Mouse (Mus musculus) heart, embryonic 14.5 days (tissue): Measurements from ENCODE around the gene Rpl39. TPM values are rescaled to one million over a fixed set of nuclear protein-coding genes. Genes with fewer than 3 reads are reported as not detected.

ENCODE experiments used
- ATAC-seq: fragments of 200-750 bp; cut with Nextera tagmentation; 2 replicates; pipeline ENCODE4 v1.8.0; 2017; ENCODE audit warnings: low read depth, moderate TSS enrichment; ENCODE audit not compliant: insufficient number of reproducible peaks, insufficient read depth, low FRiP score
- H3K27ac ChIP-seq, 2 experiments: fragments of 200-500 bp in 1 of 2; fragments of 300-500 bp in 1 of 2; sonication (generic) in 1 of 2; replicated peaks in 1 of 2; 2 replicates each; pipeline ENCODE4 v1.5.1; 2012 to 2014; ENCODE audit warnings: low read depth in 2 of 2, low read length in 2 of 2, control low read depth in 1 of 2, mild to moderate bottlenecking in 1 of 2, mixed read lengths in 1 of 2; ENCODE audit not compliant: control insufficient read depth in 1 of 2, insufficient read depth in 1 of 2
- H3K27me3 ChIP-seq: fragments of 300-500 bp; sonication (generic); 2 replicates; pipeline ENCODE4 v1.6.1; 2014; ENCODE audit warnings: mild to moderate bottlenecking, low read length, control low read depth; ENCODE audit not compliant: control insufficient read depth, insufficient read depth
- H3K36me3 ChIP-seq: fragments of 300-500 bp; sonication (generic); 2 replicates; pipeline ENCODE4 v1.6.1; 2014; ENCODE audit warnings: mild to moderate bottlenecking, control low read depth, low read length, mixed read lengths; ENCODE audit not compliant: control insufficient read depth, insufficient read depth
- H3K4me1 ChIP-seq, 2 experiments: fragments of 200-500 bp in 1 of 2; fragments of 300-500 bp in 1 of 2; sonication (generic) in 1 of 2; 2 replicates each; pipeline ENCODE4 v1.6.1; 2012 to 2014; ENCODE audit warnings: low read length in 2 of 2, control low read depth in 1 of 2, mixed read lengths in 1 of 2; ENCODE audit not compliant: control insufficient read depth in 2 of 2, insufficient read depth in 2 of 2
- H3K4me2 ChIP-seq: fragments of 300-500 bp; sonication (generic); 2 replicates; pipeline ENCODE4 v1.6.1; 2014; ENCODE audit warnings: mild to moderate bottlenecking, low read length
- H3K4me3 ChIP-seq, 2 experiments: fragments of 200-500 bp in 1 of 2; fragments of 300-500 bp in 1 of 2; sonication (generic) in 1 of 2; 2 replicates each; pipeline ENCODE4 v1.5.1; 2012 to 2014; ENCODE audit warnings: low read length in 2 of 2, mild to moderate bottlenecking in 2 of 2, control low read depth in 1 of 2, low read depth in 1 of 2, moderate library complexity in 1 of 2; ENCODE audit not compliant: control insufficient read depth in 1 of 2, insufficient read depth in 1 of 2
- H3K9ac ChIP-seq: fragments of 300-500 bp; sonication (generic); 2 replicates; pipeline ENCODE4 v1.6.1; 2014; ENCODE audit warnings: mild to moderate bottlenecking, low read length
- H3K9me3 ChIP-seq: fragments of 300-500 bp; sonication (generic); 2 replicates; pipeline ENCODE4 v1.6.1; 2016; ENCODE audit warnings: low read length, control low read depth; ENCODE audit not compliant: control insufficient read depth
- WGBS: fragments of 180-500 bp; shearing (Covaris S2); extraction: QIAGEN DNeasy Blood & Tissue Kit; methylation state at CpG from one replicate; pipeline ENCODE4 v1.1.7; 2014; 5-methylcytosine and 5-hydroxymethylcytosine counted together
- polyA plus RNA-seq: library from polyadenylated mRNA; unstranded; fragments of >200 nt; fragmentation: Nextera tagmentation; extraction: Ambion mirVana; gene quantifications from 2 replicates; pipeline ENCODE4 v1.2.1, GENCODE M21; 2014

The Rpl39 gene
- polyA plus RNA-seq, 1 experiment from 2014 or later, result 451 TPM

DNA sequence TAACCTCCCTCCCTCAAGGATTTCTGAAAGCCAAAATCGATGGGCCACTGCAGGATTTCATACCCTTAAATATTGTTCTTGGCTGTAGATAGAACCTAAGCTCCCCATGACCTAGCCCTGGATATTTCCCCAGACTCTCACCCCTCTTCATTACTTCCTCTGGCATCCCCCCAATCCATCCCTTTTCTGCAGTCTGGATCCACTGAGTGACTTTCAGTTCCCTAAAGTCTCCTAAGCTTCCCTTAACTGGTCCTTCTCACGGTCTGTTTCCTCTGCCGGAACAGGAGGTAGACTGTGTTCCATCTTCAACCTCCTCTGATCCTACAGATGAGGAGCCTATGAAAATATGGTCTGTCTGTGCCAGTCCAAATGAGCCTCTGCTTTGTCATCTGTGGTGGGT is 17.9 kb downstream of the Rpl39 start:
- ATAC-seq, result no peak
- Histone ChIP-seq H3K4me1 (no peaks in the 10 kb centered on the region), H3K4me3 (no peak overlapping the region), H3K9ac (no peak overlapping the region), H3K4me2 (no peak overlapping the region), H3K36me3 (no peaks in the 10 kb centered on the region), H3K27ac (no peak overlapping the region), H3K9me3 (no peaks in the 10 kb centered on the region), H3K27me3 (no peaks in the 10 kb centered on the region)
- 75% methylated on average over 3 of the region's 3 CpGs for WGBS

DNA sequence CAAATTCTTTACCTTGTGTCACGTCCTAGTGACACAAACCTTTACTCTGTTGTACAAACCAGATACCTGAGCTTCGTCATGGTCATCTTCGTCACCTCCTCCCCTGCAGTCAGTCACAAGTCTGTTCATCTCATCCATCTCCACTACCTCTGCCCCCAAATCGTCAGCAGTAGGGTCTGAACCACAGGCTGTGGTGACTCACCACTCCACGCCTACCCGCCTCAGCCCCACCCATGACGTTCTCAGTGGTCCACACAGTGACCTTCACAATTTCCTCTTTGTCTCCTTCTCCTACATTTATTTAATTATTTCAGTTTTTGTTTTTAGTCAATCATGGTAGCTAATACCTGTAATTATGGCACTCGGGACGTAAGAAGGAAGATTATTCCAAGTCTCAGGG is 21.3 kb downstream of the Rpl39 start:
- WGBS, result 68% methylated on average over 9 of the region's 9 CpGs
- no peak for ATAC-seq
- no peaks in the 10 kb centered on the region for H3K36me3 ChIP-seq
- H3K27ac ChIP-seq, result no peak overlapping the region
- H3K27me3 ChIP-seq, result no peaks in the 10 kb centered on the region
- no peak overlapping the region for H3K9ac ChIP-seq
- no peaks in the 10 kb centered on the region for H3K4me1 ChIP-seq
- H3K9me3 ChIP-seq, result no peaks in the 10 kb centered on the region
- no peak overlapping the region for H3K4me2 ChIP-seq
- no peak overlapping the region for H3K4me3 ChIP-seq

DNA sequence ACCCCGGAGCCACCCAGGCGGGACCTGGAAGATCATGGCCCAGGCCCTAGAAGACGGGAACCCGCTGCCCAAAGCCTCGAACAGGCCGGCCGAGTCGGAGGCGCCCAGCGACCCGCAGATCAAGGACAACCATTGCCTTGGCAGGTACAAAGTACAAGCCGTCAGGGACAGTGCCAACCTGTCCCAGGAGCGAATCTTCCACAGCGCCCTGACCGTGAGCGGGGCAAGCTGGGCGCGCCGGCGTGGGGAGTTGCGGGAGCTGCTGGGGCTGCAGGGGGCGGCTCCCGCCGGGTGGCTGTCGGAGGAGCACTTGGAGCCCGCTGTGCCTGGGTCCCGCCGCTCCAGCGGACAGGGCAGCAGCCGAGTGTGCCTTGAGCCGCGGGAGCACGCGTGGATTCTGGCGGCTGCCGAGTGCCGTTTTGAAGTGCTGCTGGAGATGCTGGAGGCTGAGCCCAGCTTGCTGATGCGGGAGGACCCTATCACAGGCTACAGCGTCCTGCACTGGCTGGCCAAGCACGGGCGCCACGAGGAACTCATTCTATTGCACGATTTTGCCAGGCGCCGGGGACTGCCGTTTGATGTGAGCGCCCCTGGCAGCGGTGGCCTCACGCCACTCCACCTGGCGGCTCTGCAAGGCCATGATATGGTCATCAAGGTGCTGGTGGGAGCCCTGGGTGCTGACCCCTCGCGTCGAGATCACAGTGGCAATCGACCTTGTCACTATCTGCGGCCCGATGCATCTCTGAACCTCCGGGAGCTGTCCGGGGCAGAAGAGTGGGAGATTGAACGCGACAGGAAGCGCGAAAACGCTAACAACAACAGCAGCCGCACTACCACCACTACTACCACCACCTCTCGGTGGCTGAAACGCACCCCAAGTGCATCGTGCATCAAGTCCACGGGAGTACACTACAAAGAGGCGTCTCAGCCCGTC is 36.0 kb downstream of the Rpl39 start:
- Histone ChIP-seq H3K36me3 (no peaks in the 10 kb centered on the region), H3K4me2 (peak overlapping the region; percentile 69), H3K27ac (no peak overlapping the region), H3K4me1 (no peaks in the 10 kb centered on the region), H3K9me3 (no peaks in the 10 kb centered on the region), H3K9ac (peak overlapping the region; percentile 16; the same call in 1 of the 2 replicates), H3K27me3 (peaks cover 33% of the 10 kb centered on the region), H3K4me3 (peak overlapping the region; percentile 31 to 39)
- WGBS, result 22% methylated on average over 61 of the region's 70 CpGs
- no peak for ATAC-seq

DNA sequence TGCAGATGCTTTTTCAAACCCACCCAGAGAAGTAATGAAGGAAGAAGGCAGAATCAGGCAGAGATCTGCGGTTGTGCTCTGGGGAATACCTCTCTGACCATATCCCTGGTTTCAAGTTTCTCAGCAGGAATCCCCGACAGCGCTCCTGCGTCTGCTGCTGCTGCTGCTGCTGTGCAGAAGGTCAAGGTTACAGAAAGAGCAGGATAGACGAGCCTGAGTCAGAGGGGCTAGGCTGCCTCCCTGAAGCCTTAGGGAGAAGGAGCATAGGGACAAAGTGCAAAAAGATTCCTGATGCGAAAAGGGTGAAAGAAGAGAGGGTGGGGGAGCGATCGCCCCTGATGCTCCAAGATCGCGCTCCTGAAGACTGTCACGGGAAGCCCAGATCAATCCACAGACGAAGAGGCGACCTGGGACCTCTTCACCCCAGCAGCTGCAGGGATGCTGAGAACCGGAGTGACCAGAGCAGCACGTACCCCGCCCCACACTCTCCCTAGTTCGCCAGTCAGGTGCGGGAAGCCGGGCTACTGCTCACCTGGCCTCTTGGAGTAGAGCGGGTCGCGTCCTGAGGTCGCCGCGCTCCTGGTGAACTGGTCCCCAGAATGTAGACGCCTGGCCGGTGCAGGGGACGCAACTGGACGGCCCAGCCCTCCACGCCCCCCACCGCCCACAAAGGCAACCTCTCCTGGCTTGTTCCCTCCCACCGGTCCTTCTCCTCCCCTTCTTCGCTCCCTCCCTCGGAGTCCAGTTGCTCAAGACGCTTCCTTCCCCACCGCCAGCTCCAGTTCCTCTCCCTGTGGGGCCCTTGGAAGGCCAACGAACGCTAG is 36.9 kb downstream of the Rpl39 start, which contains the start of gene Sowahd:
Sowahd (plus strand) TSS at position 780 of the 824 bp plus-strand sequence.
- peak within 1 kb of the TSS; percentile 16; the same call in 1 of the 2 replicates for H3K9ac ChIP-seq
- ATAC-seq, result no peak
- peak within 1 kb of the TSS; percentile 31 to 39 for H3K4me3 ChIP-seq
- H3K4me2 ChIP-seq, result peak within 1 kb of the TSS; percentile 69
- H3K9me3 ChIP-seq, result no peaks in the 10 kb centered on the region
- no peak within 1 kb of the TSS for H3K27ac ChIP-seq
- H3K4me1 ChIP-seq, result no peaks in the 10 kb centered on the region
- 18% methylated on average over 37 of the region's 38 CpGs for WGBS
- H3K36me3 ChIP-seq, result no peaks in the 10 kb centered on the region
- peaks cover 33% of the 10 kb centered on the region for H3K27me3 ChIP-seq

DNA sequence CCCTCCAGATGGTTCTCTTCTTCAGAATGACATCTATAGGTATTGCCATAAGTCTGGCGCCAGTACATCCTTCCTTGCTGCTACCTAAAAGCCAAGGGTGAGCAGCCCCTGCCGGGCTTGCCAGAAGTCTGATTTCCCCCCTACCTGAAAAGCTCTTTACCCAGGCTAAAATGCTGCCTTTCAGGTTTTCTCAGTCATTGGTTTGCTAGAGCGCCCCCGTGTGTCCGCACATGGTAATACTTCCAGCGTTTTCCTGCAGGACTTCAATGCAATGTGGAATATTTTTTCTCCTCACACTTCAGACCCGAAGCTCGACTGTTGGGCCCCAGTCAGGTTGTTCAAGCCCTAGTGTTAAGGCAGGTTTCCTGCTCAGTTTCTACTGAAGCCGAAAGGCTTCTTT is 42.5 kb downstream of the Rpl39 start:
- no peak overlapping the region for H3K4me2 ChIP-seq
- no peaks in the 10 kb centered on the region for H3K9me3 ChIP-seq
- no peaks in the 10 kb centered on the region for H3K36me3 ChIP-seq
- 0 out of 2 replicates have a peak, but pooled peaks cover 12% of the 10 kb centered on the region for H3K27me3 ChIP-seq
- no peak overlapping the region for H3K9ac ChIP-seq
- H3K27ac ChIP-seq, result no peak overlapping the region
- H3K4me1 ChIP-seq, result no peaks in the 10 kb centered on the region
- 18% methylated on average over 9 of the region's 9 CpGs for WGBS
- no peak overlapping the region for H3K4me3 ChIP-seq
- no peak for ATAC-seq

Other genes starting within 250 kb of the Rpl39 start
- 157 and 162 TPM in 2 replicates for gene Ube2a, start 211.5 kb downstream of the Rpl39 start, polyA plus RNA-seq
- gene C330007P06Rik, start 211.3 kb downstream of the Rpl39 start, polyA plus RNA-seq, result 20.0 and 21.1 TPM in 2 replicates
- gene Nkrf, start 182.5 kb downstream of the Rpl39 start, polyA plus RNA-seq, result 0.78 and 0.86 TPM in 2 replicates
- 55.9 and 57.1 TPM in 2 replicates for gene Sept6, start 93.6 kb downstream of the Rpl39 start, polyA plus RNA-seq
- gene Sowahd, start 36.6 kb downstream of the Rpl39 start, polyA plus RNA-seq, result 0.20 TPM in 1 of 2 replicates, not detected in the other
- 14.3 and 14.9 TPM in 2 replicates for gene Upf3b, start 24.9 kb upstream of the Rpl39 start, polyA plus RNA-seq
- gene Nkap, start 41.4 kb upstream of the Rpl39 start, polyA plus RNA-seq, result 12.8 and 13.0 TPM in 2 replicates
- 0.15 and 0.22 TPM in 2 replicates for gene Akap14, start 83.4 kb upstream of the Rpl39 start, polyA plus RNA-seq
- 948 and 990 TPM in 2 replicates for gene Ndufa1, start 105.8 kb upstream of the Rpl39 start, polyA plus RNA-seq
- 6.3 and 7.4 TPM in 2 replicates for gene Rnf113a1, start 105.8 kb upstream of the Rpl39 start, polyA plus RNA-seq
- not detected in 2 replicates for gene Gm9, start 125.6 kb upstream of the Rpl39 start, polyA plus RNA-seq
- not detected in 2 replicates for gene Rhox1, start 136.9 kb upstream of the Rpl39 start, polyA plus RNA-seq
- gene Rhox2a, start 159.6 kb upstream of the Rpl39 start, polyA plus RNA-seq, result 0.26 TPM in 1 of 2 replicates, not detected in the other
- gene Rhox3a, start 164.5 kb upstream of the Rpl39 start, polyA plus RNA-seq, result not detected in 2 replicates
- gene Rhox4a, start 179.9 kb upstream of the Rpl39 start, polyA plus RNA-seq, result not detected in 2 replicates